Comparison of ENCODE assay signal across 21 mouse cellular contexts in the genomic region with DNA sequence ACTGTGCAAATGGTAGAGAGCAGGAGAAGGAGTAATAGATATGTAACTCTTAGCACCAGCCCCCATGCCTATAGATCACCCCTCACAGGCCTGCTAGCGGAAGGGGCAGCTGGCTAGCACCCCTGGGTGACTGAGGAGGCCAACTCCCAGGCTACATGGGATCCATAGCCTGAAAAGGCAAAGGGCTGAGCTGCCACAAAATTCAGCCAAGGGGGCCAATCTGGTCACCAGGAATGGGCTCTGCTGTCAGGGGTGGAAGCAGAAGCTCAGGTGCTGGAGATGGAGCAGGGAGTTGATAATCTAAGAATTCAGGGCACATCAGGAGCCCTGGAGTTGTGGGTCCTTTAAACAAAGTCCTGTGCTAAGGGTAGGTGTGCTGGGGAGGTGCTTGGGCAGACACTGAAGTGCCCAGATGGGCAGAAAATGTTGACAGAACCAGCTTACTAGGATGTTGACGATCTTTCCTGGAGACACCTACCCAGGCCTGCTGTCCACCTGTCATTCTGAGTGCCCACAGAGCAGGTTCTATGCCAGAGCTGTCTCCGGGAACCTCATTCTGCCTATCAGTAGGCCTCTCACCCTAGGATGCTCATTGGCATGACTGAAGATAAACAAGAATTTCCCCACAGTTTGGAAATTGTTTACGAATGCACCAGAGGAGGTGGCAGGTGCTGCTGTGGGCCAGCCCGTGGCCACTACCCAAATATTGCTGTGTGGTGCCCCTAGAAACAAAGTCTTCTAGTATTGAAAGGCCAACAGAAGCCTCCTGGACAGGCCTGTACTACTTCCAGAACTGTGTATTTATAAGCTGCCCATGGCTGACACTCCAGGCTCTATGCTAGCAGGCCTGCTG. TPM values are rescaled to one million over a fixed set of nuclear protein-coding genes. Genes with fewer than 3 reads are reported as not detected.
A peak's percentile ranks its signal among the peaks of the same experiment; 100 is the strongest.
DNase-seq lines count a peak whose midpoint lies in the region; ATAC-seq and TF ChIP-seq lines count a peak whose summit lies in the region.
"Had no signal": no experiment of that assay in that cellular context is flagged by ENCODE, and none has a peak within 500 bp of the region (broad histone marks: within the 10 kb centered on the region; RNA-seq: fewer than 3 reads in every experiment).

No protein-coding gene starts in this region.

- H3K27me3 ChIP-seq in forebrain, embryonic 11.5 days (ENCODE audit: control insufficient read depth, insufficient read depth, low read length), result no peaks in the 10 kb centered on the region
- H3K27me3 ChIP-seq in forebrain, embryonic 16.5 days (replicated peaks; ENCODE audit: control insufficient read depth, insufficient read depth, low read length), result no peaks in the 10 kb centered on the region
- H3K27me3 ChIP-seq: embryonic facial prominence, embryonic 13.5 days; neural tube, embryonic 12.5 days; Patski had no signal

- no peak overlapping the region for H3K27ac ChIP-seq in forebrain, embryonic 11.5 days (ENCODE audit: low read depth, low read length)
- H3K27ac ChIP-seq in forebrain, embryonic 16.5 days (ENCODE audit: low read length), result no peak overlapping the region
- peak overlapping the region; percentile 53; the same call in 1 of the 2 replicates for H3K27ac ChIP-seq in layer of hippocampus, adult 2 months
- H3K27ac ChIP-seq: embryonic facial prominence, embryonic 13.5 days; heart, embryonic 10.5 days; neural tube, embryonic 12.5 days had no signal

- 72% methylated on average over 5 of the region's 5 CpGs for WGBS in forebrain, embryonic 11.5 days
- 68% methylated on average over 5 of the region's 5 CpGs for WGBS in forebrain, embryonic 16.5 days

- no peak for ATAC-seq in forebrain, embryonic 11.5 days (replicated peaks; ENCODE audit: low FRiP score)
- no peak for ATAC-seq in forebrain, embryonic 16.5 days
- ATAC-seq: hindbrain, embryonic 16.5 days; intestine, postnatal 0 days; liver, postnatal 0 days; Patski had no signal

- H3K4me2 ChIP-seq in forebrain, embryonic 11.5 days (ENCODE audit: low read depth, low read length, severe bottlenecking), result no peak overlapping the region
- H3K4me2 ChIP-seq in forebrain, embryonic 16.5 days (ENCODE audit: low read length), result no peak overlapping the region
- H3K4me2 ChIP-seq: embryonic facial prominence, embryonic 13.5 days; neural tube, embryonic 12.5 days had no signal

- H3K36me3 ChIP-seq in forebrain, embryonic 11.5 days (ENCODE audit: control insufficient read depth, insufficient read depth, low read length), result no peaks in the 10 kb centered on the region
- H3K36me3 ChIP-seq in forebrain, embryonic 16.5 days (ENCODE audit: control insufficient read depth, insufficient read depth), result peaks cover 25% of the 10 kb centered on the region

- H3K4me3 ChIP-seq in forebrain, embryonic 11.5 days (ENCODE audit: low read depth, low read length), result no peak overlapping the region
- no peak overlapping the region for H3K4me3 ChIP-seq in forebrain, embryonic 16.5 days (replicated peaks; ENCODE audit: low read length)
- no peak overlapping the region for H3K4me3 ChIP-seq in layer of hippocampus, adult 2 months
- H3K4me3 ChIP-seq: embryonic facial prominence, embryonic 13.5 days; heart, embryonic 10.5 days; neural tube, embryonic 12.5 days had no signal

- H3K9ac ChIP-seq in forebrain, embryonic 11.5 days (ENCODE audit: low read length), result no peak overlapping the region
- no peak overlapping the region for H3K9ac ChIP-seq in forebrain, embryonic 16.5 days (replicated peaks; ENCODE audit: low read depth, low read length)
- H3K9ac ChIP-seq: embryonic facial prominence, embryonic 13.5 days; liver, postnatal 0 days; neural tube, embryonic 12.5 days had no signal

- no peaks in the 10 kb centered on the region for H3K9me3 ChIP-seq in forebrain, embryonic 11.5 days (ENCODE audit: control insufficient read depth, low read length)
- no peaks in the 10 kb centered on the region for H3K9me3 ChIP-seq in forebrain, embryonic 16.5 days (ENCODE audit: control insufficient read depth, low read length)
- H3K9me3 ChIP-seq: embryonic facial prominence, embryonic 13.5 days; heart, embryonic 10.5 days; neural tube, embryonic 12.5 days had no signal

- intact Hi-C loops in gastrocnemius, postnatal 36 days (cut with DNase I), result no loop called here

- TF ChIP-seq CTCF in layer of hippocampus, adult 2 months (conservative IDR thresholded peaks at IDR 0.05), result no peak

- H3K4me1 ChIP-seq in forebrain, embryonic 11.5 days (replicated peaks; ENCODE audit: control insufficient read depth, insufficient read depth, low read length), result no peaks in the 10 kb centered on the region
- peaks cover 3% of the 10 kb centered on the region; the same call in 1 of the 2 replicates for H3K4me1 ChIP-seq in forebrain, embryonic 16.5 days (replicated peaks; ENCODE audit: control insufficient read depth, insufficient read depth, low read length)
- H3K4me1 ChIP-seq: neural tube, embryonic 12.5 days had no signal

- DNase-seq in forebrain, embryonic 11.5 days (ENCODE audit: low spot score), result peak; percentile 25
- peak; percentile 18 to 21 for DNase-seq in right cerebral cortex, postnatal 10 days (ENCODE audit: low spot score in 2 of 2)
- DNase-seq in right cerebral cortex, postnatal 14 days, result no peak
- no peak for DNase-seq in layer of hippocampus, adult 2 months (ENCODE audit: low spot score in 2 of 2)
- DNase-seq in testis, postnatal 14 days (ENCODE audit: low spot score), result peak; percentile 3
- no peak for DNase-seq in gastrocnemius, postnatal 36 days
- no peak for DNase-seq in urinary bladder, postnatal 25 days (ENCODE audit: low spot score)
- DNase-seq: adrenal gland, postnatal 36 days; gastrocnemius, postnatal 14 days; heart, postnatal 14 days; kidney, postnatal 36 days; liver, postnatal 0 days; lung, postnatal 36 days; right cerebral cortex, postnatal 4 days had no signal

RNA-seq across cellular contexts. Expression of gene Haus3, which starts 5.4 kb away (rescaled TPM):
- polyA plus RNA-seq in forebrain, embryonic 11.5 days (2014; fragmentation: Nextera tagmentation; extraction: Ambion mirVana), result 42.4 and 50.8 TPM in 2 replicates
- polyA plus RNA-seq in forebrain, embryonic 16.5 days (2015; fragmentation: Nextera tagmentation; extraction: Ambion mirVana), result 18.0 and 23.1 TPM in 2 replicates
- 1 to 10 TPM; 6.4 to 7.3 TPM for total RNA-seq in layer of hippocampus, adult 2 months (2021)
- total RNA-seq in gastrocnemius, postnatal 36 days (2021), result 1 to 10 TPM; 2.7 to 3.6 TPM

RNA-seq across cellular contexts. Expression of gene Poln, which starts 5.5 kb away (rescaled TPM):
- 1.1 and 1.7 TPM in 2 replicates for polyA plus RNA-seq in forebrain, embryonic 11.5 days (2014; fragmentation: Nextera tagmentation; extraction: Ambion mirVana)
- 0.37 and 0.73 TPM in 2 replicates for polyA plus RNA-seq in forebrain, embryonic 16.5 days (2015; fragmentation: Nextera tagmentation; extraction: Ambion mirVana)
- total RNA-seq in layer of hippocampus, adult 2 months (2021), result 1 to 10 TPM in 1 of 2 experiments, under 1 TPM in 1; 0.61 to 1.0 TPM
- total RNA-seq in gastrocnemius, postnatal 36 days (2021), result 1 to 10 TPM in 1 of 2 experiments, under 1 TPM in 1; 0.59 to 1.6 TPM
- polyA plus RNA-seq: intestine, postnatal 0 days had no signal

RNA-seq across cellular contexts. Expression of gene Mxd4, which starts 12.7 kb away (rescaled TPM):
- polyA plus RNA-seq in forebrain, embryonic 11.5 days (2014; fragmentation: Nextera tagmentation; extraction: Ambion mirVana), result 17.6 and 20.1 TPM in 2 replicates
- polyA plus RNA-seq in forebrain, embryonic 16.5 days (2015; fragmentation: Nextera tagmentation; extraction: Ambion mirVana), result 37.1 and 47.2 TPM in 2 replicates
- 10 to 100 TPM; 84.9 to 94.7 TPM for total RNA-seq in layer of hippocampus, adult 2 months (2021)
- total RNA-seq in gastrocnemius, postnatal 36 days (2021), result 10 to 100 TPM; 28.2 to 31.1 TPM

Comparison
In these comparisons a context has a peak if more than half of its experiments do, and no peak if none do; other contexts are left out.
1. DNase-seq: peak in forebrain, embryonic 11.5 days (single experiment), right cerebral cortex, postnatal 10 days (2 of 2) and testis, postnatal 14 days (single experiment); none in right cerebral cortex, postnatal 14 days (single experiment), layer of hippocampus, adult 2 months (0 of 2), gastrocnemius, postnatal 36 days (0 of 2) and urinary bladder, postnatal 25 days (single experiment).